Mouse (Mus musculus): ENCODE measurements around the gene Pgam5.

- no peak for TF ChIP-seq POLR2A (IDR thresholded peaks at IDR 0.05; ENCODE audit: extremely low read depth, insufficient read depth, low read length)
- no peak for TF ChIP-seq CTCF (IDR thresholded peaks at IDR 0.05; ENCODE audit: extremely low read depth, insufficient read depth, low read length)
Measured at GRCm38 (mm10) chr5:110274147-110274546, 4.4 kb upstream of the Pgam5 start.

All from cortical plate, adult 2 months (tissue).